Mouse (Mus musculus) heart, adult 2 months (tissue): ENCODE data around the gene Bmt2. TPM values are rescaled to one million over a fixed set of nuclear protein-coding genes. Genes with fewer than 3 reads are reported as not detected.

ENCODE experiments used
- DNase-seq, 2 experiments: peaks; one replicate each; pipeline ENCODE4 v3.0.0; 2021
- H3K27ac ChIP-seq: fragments of 200-600 bp; 2 replicates; pipeline ENCODE4 v1.8.1; 2022
- H3K27me3 ChIP-seq: fragments of 200-500 bp; 2 replicates; pipeline ENCODE4 v1.6.1; 2012; ENCODE audit warnings: mild to moderate bottlenecking, low read length, inconsistent platforms, mixed read lengths; ENCODE audit not compliant: control insufficient read depth, insufficient read depth
- H3K36me3 ChIP-seq: fragments of 200-500 bp; 2 replicates; pipeline ENCODE4 v1.6.1; 2012; ENCODE audit warnings: low read length, inconsistent platforms; ENCODE audit not compliant: control insufficient read depth, insufficient read depth
- H3K4me1 ChIP-seq: fragments of 200-500 bp; 2 replicates; pipeline ENCODE4 v1.6.1; 2011; ENCODE audit warnings: low read length; ENCODE audit not compliant: control insufficient read depth, insufficient read depth
- H3K4me3 ChIP-seq: fragments of 200-600 bp; 2 replicates; pipeline ENCODE4 v1.8.1; 2022
- H3K79me2 ChIP-seq: fragments of 200-500 bp; replicated peaks from 2 replicates; pipeline ENCODE4 v1.6.1; 2012; ENCODE audit warnings: mild to moderate bottlenecking, inconsistent platforms, low read length, moderate library complexity, mixed read lengths; ENCODE audit not compliant: control insufficient read depth, insufficient read depth
- H3K9ac ChIP-seq: fragments of 200-500 bp; 2 replicates; pipeline ENCODE4 v1.6.1; 2012; ENCODE audit warnings: low read depth, mild to moderate bottlenecking, control low read depth, inconsistent platforms, low read length, mixed read lengths
- CTCF ChIP-seq: fragments of 200-600 bp; IDR thresholded peaks from 2 replicates; pipeline ENCODE4 v1.8.1; 2022; ENCODE audit warnings: antibody characterized with exemption, mild to moderate bottlenecking, moderate library complexity
- EP300 ChIP-seq: fragments of 200-500 bp; IDR thresholded peaks from 2 replicates; pipeline ENCODE4 v1.6.1; 2011; ENCODE audit warnings: low read depth, low read length, control low read depth; ENCODE audit not compliant: insufficient read depth
- POLR2A ChIP-seq: fragments of 200-500 bp; IDR thresholded peaks from 2 replicates; pipeline ENCODE4 v1.6.1; 2011; ENCODE audit warnings: mild to moderate bottlenecking, low read depth, low read length, control low read depth; ENCODE audit not compliant: insufficient read depth
- WGBS: fragments of 180-500 bp; shearing (Covaris S2); methylation state at CpG from one replicate; pipeline ENCODE4 v1.1.7; 2018; 5-methylcytosine and 5-hydroxymethylcytosine counted together
- intact Hi-C: fragments of 180-260 bp; cut with DNase I; formaldehyde crosslinking; loops from one replicate; pipeline ENCODE4 v1.15.1; 2025
- polyA plus RNA-seq: library from polyadenylated mRNA; depleted of rRNA; stranded (reverse); fragments of >200 nt; gene quantifications from 2 replicates; pipeline ENCODE4 v1.2.3, GENCODE M21; 2012
- total RNA-seq, 2 experiments: library from RNA; stranded (reverse); gene quantifications; 2 replicates each; pipeline ENCODE4 v1.2.3; 2021

The Bmt2 gene
- total and polyA plus RNA-seq, 3 experiments: 2.3 to 11.5 (median 9.0) TPM

DNA sequence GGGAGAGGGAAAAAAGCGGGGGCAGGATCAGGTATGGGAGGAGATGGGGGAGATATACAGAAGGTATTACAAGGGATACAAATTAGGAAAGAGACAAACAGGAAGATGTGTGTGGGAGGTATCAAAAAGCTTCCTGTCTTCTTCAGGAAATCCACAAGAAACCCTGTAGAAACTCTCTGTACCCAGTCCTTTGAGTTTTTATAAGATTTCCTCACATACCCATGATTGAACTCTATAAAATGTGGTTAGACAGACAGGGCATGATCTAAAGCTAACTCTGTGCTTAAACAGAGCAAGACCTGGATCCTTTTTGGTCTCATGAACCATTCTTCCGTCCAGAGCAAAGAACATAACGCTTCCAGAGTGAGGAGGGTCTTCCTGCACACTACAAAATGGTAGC lies 26.9 kb downstream of the Bmt2 start:
- Histone ChIP-seq H3K4me3 (no peak overlapping the region), H3K27ac (no peak overlapping the region), H3K27me3 (no peaks in the 10 kb centered on the region), H3K9ac (no peak overlapping the region), H3K79me2 (peaks cover 3% of the 10 kb centered on the region; the same call in 1 of the 2 replicates), H3K4me1 (no peaks in the 10 kb centered on the region), H3K36me3 (no peaks in the 10 kb centered on the region; the same call in 1 of the 2 replicates)
- no peak for TF ChIP-seq POLR2A
- TF ChIP-seq CTCF: no peak
- no peak for TF ChIP-seq EP300
- DNase-seq: no peak
- intact Hi-C loops: no loop called here
- 97% methylated on average over 3 of the region's 3 CpGs for WGBS

DNA sequence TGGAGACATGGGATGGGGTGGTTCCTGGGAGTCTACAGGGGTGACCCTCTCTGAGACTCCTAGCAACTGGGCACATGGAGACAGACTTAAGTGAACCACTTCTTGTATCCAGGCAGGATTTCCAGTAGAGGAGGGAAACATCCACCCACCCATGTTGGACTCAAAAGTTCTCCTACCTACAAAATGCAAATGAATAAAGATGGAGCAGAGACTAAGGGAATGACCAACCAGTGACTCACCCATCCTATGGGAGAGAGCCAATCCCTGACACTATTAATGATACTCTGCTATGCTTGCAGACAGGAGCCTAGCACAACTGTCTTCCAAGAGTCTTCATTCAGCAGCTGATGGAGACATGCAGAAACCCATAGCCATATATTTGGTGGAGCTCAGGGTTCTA lies 29.5 kb downstream of the Bmt2 start:
- no peak for DNase-seq
- Histone ChIP-seq H3K27ac (no peak overlapping the region), H3K9ac (no peak overlapping the region), H3K79me2 (peaks cover 3% of the 10 kb centered on the region; the same call in 1 of the 2 replicates), H3K4me3 (no peak overlapping the region), H3K4me1 (no peaks in the 10 kb centered on the region), H3K36me3 (no peaks in the 10 kb centered on the region; the same call in 1 of the 2 replicates), H3K27me3 (no peaks in the 10 kb centered on the region)
- intact Hi-C loops: no loop called here
- TF ChIP-seq CTCF (no peak), EP300 (no peak), POLR2A (no peak)

DNA sequence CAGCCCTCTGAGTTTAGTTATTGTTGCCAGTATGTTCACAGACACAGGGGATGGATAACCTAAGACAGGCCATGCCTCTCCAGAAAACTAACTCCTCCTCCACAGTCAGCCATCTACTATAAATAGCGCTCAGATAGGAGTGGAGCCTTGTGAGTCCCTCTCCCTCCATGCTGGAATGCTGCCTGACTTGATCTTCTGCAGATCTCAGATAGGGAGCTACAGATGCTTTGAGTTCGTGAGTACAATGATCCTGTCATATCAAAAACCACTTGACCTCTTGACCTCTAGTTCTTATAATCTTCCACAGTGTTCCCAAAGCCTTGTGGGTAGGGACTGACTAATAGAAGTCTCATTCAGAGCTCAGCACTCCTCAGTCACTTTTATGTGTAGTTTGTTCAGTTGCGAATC lies 41.2 kb downstream of the Bmt2 start:
- DNase-seq: peak in 1 of 2 experiments; percentile 24
- no peak overlapping the region for H3K4me3 ChIP-seq
- no peak overlapping the region for H3K27ac ChIP-seq
- no peaks in the 10 kb centered on the region; the same call in 1 of the 2 replicates for H3K36me3 ChIP-seq
- intact Hi-C loops: no loop called here
- WGBS: 41% methylated on average over 3 of the region's 3 CpGs
- H3K4me1 ChIP-seq: peaks cover 2% of the 10 kb centered on the region; the same call in 1 of the 2 replicates
- no peak overlapping the region for H3K9ac ChIP-seq
- H3K79me2 ChIP-seq: no peaks in the 10 kb centered on the region
- H3K27me3 ChIP-seq: no peaks in the 10 kb centered on the region
- no peak for TF ChIP-seq CTCF
- TF ChIP-seq EP300: 0 out of 2 replicates have a peak, but pooled peaks have one; percentile 20

DNA sequence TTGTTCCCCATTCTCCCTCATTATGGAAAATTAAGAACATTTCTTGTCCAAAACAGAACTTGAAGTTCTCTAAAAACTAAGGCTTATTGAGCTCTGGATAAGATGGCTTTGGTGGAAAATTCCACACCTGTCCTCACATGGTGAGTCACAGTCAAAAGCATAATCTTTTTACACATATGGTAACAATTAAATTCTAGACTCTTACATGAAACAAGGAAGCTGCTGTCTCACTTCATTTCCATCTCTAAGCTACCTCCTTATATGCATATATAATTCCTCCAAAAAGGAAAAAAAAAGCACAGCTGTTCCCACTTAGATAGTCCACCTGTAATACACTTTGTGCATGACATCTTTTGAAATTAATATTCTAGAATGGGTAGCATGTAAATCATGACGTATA lies 45.2 kb downstream of the Bmt2 start:
- Histone ChIP-seq H3K36me3 (no peaks in the 10 kb centered on the region; the same call in 1 of the 2 replicates), H3K4me1 (no peaks in the 10 kb centered on the region), H3K4me3 (no peak overlapping the region), H3K27ac (no peak overlapping the region), H3K27me3 (no peaks in the 10 kb centered on the region), H3K9ac (no peak overlapping the region), H3K79me2 (no peaks in the 10 kb centered on the region)
- WGBS: 95% methylated on average over 1 of the region's 1 CpGs
- TF ChIP-seq POLR2A (no peak), EP300 (no peak), CTCF (no peak)
- DNase-seq: no peak
- intact Hi-C loops: no loop called here

DNA sequence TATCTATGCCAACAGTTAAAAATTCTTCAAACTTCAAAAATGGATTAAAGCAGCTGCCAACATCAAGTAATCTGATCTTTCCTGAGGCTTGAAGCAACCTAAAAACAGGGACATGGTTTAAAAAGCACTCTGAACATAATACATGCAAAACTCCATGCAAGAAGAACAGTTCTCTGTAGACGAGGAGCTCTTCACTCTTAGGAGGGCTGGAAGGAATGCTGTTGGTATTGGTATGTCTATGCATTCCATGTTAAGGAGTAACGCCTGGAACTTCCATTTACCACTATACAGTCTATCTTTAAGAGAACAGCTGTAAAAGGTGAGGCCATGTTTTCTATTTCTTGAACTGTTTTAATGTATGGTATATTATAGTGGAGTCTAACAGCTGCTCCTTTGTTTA lies 47.2 kb downstream of the Bmt2 start:
- no peaks in the 10 kb centered on the region for H3K27me3 ChIP-seq
- TF ChIP-seq EP300 (no peak), CTCF (no peak), POLR2A (no peak)
- no peaks in the 10 kb centered on the region for H3K79me2 ChIP-seq
- H3K4me3 ChIP-seq: no peak overlapping the region
- WGBS: 85% methylated on average over 2 of the region's 2 CpGs
- no peaks in the 10 kb centered on the region for H3K4me1 ChIP-seq
- intact Hi-C loops: no loop called here
- H3K27ac ChIP-seq: no peak overlapping the region
- H3K36me3 ChIP-seq: no peaks in the 10 kb centered on the region
- DNase-seq: no peak
- no peak overlapping the region for H3K9ac ChIP-seq

DNA sequence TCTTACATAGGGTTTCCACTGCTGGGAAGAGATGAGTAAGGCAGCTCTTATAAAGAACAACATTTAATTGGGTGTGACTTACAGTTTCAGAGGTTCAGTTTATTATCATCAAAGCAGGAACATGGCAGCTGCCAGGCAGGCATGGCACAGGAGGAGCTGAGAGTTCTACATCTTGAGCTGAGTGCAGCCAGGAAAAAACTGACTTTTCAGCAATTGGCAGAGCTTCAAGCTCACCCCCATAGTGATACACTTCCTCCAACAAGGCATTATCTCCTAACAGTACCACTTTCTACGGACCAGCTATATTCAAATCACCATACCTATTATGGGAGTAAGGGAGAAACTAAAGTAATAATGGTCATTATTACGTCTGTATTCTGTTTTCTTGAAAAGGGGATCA lies 58.1 kb downstream of the Bmt2 start:
- Histone ChIP-seq H3K4me3 (no peak overlapping the region), H3K9ac (no peak overlapping the region), H3K4me1 (no peaks in the 10 kb centered on the region), H3K79me2 (no peaks in the 10 kb centered on the region), H3K36me3 (no peaks in the 10 kb centered on the region), H3K27ac (no peak overlapping the region), H3K27me3 (no peaks in the 10 kb centered on the region)
- no peak for TF ChIP-seq EP300
- TF ChIP-seq CTCF: no peak
- no peak for TF ChIP-seq POLR2A
- WGBS: 69% methylated on average over 2 of the region's 2 CpGs
- no peak for DNase-seq
- intact Hi-C loops: no loop called here

DNA sequence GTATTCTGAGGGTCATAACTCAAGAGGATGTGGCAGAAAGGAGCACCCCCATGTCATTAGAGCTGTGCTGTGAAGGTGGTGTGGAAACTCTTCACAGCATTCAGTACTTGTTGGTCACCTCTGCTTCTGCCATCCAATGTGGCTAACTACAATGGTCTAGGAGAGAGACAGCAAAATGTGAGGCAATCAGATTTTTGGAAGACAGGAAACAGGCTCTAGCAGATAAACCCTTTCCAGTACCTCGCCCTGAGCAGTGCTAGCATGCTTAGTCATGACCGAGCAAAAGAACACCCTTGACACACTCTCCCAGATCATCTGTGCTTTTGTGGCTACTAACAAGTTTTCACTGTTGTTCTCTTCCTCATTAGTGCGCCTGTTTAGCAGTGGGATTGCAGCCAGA lies 60.7 kb downstream of the Bmt2 start:
- no peaks in the 10 kb centered on the region for H3K79me2 ChIP-seq
- no peak for DNase-seq
- H3K36me3 ChIP-seq: no peaks in the 10 kb centered on the region
- no peak overlapping the region for H3K4me3 ChIP-seq
- no peak overlapping the region for H3K27ac ChIP-seq
- no peak overlapping the region for H3K9ac ChIP-seq
- no peaks in the 10 kb centered on the region for H3K4me1 ChIP-seq
- intact Hi-C loops: no loop called here
- H3K27me3 ChIP-seq: no peaks in the 10 kb centered on the region
- 71% methylated on average over 3 of the region's 3 CpGs for WGBS
- TF ChIP-seq POLR2A (no peak), EP300 (no peak), CTCF (no peak)
